Mouse (Mus musculus) left cerebral cortex, postnatal 4 days (tissue): Measurements from ENCODE around the gene Plekhh2. TPM values are rescaled to one million over a fixed set of nuclear protein-coding genes. Genes with fewer than 3 reads are reported as not detected.

Experiments used
- DNase-seq: peaks from one replicate; pipeline ENCODE4 v3.0.0-alpha.2; 2022
- intact Hi-C: fragments of 180-260 bp; cut with DNase I; formaldehyde crosslinking; loops from one replicate; pipeline ENCODE4 v1.15.1; 2025
- total RNA-seq, 2 experiments: library from RNA; stranded (reverse); gene quantifications; 2 replicates each; pipeline ENCODE4 v1.2.3; 2021

Plekhh2 gene
- total RNA-seq, 2 experiments from 2014 or later, result 3.9 to 4.7 TPM

DNA sequence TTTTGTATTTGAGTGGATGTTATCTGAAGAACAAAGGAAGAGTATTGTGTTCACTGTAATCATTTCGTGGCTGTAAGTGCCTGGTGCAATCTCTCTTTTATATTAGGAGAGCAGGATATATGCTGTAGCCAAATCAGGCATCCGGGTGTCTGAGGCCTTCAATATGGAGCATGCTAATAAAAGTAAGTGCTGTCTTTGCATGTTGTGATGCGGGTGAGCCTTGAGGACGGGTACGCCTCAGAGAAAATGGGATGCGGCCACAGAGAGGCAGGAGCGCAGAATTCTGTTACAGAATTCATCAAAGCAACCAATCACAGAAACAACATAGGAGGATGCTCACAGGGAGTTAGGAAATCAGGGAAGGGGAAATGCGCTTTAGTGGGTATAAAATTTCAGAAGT lies 58.1 kb downstream of the Plekhh2 start:
- DNase-seq, result no peak
- intact Hi-C loops, result no loop called here

DNA sequence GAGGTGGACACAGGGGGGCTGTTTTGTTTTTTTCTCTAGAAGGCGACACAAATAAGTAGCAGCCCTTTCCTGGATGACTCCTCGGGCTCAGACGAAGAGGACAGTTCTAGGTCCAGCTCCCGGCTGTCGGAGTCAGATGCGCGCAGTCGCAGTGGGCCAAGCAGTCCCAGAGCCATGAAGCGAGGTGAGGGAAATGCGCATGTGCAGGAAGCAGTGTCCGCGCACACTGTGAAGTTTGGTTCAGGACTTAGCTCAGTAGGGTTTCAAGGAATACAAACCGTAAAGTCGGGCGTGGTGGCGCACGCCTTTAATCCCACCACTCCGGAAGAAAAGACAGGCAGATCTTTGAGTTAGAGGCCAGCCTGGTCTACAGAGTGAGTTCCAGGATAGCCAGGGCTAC lies 59.9 kb downstream of the Plekhh2 start:
- DNase-seq, result no peak
- intact Hi-C loops, result no loop called here

GRCm38 (mm10) chr17:84573305-84573704 lies 61.6 kb downstream of the Plekhh2 start:
- DNase-seq, result no peak
- intact Hi-C loops, result no loop called here

- DNase-seq, result no peak
- intact Hi-C loops, result no loop called here
Measured at GRCm38 (mm10) chr17:84573940-84574339, 62.2 kb downstream of the Plekhh2 start.

GRCm38 (mm10) chr17:84575108-84575507 lies 63.4 kb downstream of the Plekhh2 start:
- intact Hi-C loops, result no loop called here
- DNase-seq, result no peak

- no peak for DNase-seq
- intact Hi-C loops, result no loop called here
Measured at GRCm38 (mm10) chr17:84576621-84577293, 65.1 kb downstream of the Plekhh2 start.

GRCm38 (mm10) chr17:84579249-84579648 lies 67.6 kb downstream of the Plekhh2 start:
- no peak for DNase-seq
- intact Hi-C loops, result no loop called here

DNA sequence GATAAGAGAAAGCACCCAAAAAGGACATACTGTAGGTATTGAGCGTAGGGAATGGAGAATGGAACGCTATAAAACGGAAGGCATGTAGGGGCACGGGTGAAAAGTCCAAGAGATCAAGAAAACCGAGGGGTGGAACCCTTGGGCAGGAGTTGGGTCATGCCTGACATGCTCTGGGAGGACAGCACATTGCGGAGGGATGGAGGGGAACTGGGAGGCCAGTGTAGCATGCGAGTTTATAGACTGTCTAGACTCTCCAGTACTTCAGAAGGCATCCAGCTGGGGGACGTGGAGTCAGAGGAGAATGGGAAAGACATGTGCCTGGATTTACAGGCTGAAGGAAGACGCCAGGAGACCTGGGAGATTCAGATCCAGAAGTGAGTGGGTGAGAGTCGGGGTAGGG lies 68.1 kb downstream of the Plekhh2 start:
- DNase-seq, result no peak

GRCm38 (mm10) chr17:84580821-84581220 lies 69.1 kb downstream of the Plekhh2 start:
- intact Hi-C loops, result no loop called here
- no peak for DNase-seq

More for the DNA sequence above, 68.1 kb downstream of the Plekhh2 start:
- intact Hi-C loops, result no loop called here

DNA sequence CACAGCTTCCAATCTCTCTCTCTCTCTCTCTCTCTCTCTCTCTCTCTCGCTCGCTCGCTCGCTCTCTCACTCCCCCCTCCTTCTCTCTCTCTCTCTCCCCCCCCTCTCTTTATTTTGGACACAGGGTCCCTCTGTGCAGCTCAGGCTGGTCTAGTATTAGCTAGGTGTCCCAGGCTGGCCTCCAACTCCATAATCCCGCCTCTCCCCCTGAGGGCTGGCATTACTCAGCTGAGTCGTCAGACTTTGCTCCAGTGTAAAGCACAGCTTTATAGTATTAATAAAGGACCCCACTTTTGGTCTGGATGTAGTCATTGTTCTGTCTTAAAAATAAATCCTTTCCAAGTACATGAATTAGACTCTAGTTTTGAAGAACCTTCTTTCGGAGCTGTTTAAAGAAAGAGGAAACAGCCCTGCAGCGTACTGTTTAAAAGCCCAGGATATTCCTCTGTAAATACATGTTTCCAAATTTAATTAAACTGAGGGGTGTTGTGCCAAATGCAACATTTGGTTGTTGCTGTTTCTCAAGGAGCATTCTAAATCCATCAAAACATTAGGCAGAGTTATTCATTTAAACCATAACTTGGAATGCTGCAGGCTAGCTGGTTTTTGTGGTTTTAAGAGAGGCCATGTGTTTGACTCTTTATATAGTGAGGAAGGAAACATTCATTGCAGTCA lies 70.2 kb downstream of the Plekhh2 start:
- intact Hi-C loops, result no loop called here
- DNase-seq, result no peak

GRCm38 (mm10) chr17:84584107-84584506 lies 72.4 kb downstream of the Plekhh2 start:
- DNase-seq, result no peak
- intact Hi-C loops, result no loop called here

DNA sequence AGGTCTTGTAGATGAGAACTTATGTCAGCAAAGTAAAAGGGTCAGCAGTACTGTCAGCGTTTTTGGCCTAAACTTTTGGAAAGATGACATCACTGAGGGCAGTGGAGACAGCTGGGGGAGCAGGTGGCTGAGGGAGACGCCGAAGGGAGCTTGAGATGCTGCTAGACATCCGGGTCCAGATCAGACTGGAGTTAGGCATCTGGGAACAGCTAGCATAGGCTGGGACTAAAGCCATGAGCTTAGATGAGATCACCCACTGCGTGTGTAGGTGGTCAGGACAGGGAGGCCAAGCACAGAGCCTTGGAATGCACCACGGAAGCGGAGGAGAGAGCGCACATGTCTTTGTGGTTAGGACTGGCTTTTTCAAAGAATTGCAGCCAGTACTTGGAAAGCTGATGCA lies 73.4 kb downstream of the Plekhh2 start:
- intact Hi-C loops, result no loop called here
- DNase-seq, result peak; percentile 31

GRCm38 (mm10) chr17:84590065-84590464 lies 78.4 kb downstream of the Plekhh2 start:
- no peak for DNase-seq
- intact Hi-C loops, result no loop called here

DNA sequence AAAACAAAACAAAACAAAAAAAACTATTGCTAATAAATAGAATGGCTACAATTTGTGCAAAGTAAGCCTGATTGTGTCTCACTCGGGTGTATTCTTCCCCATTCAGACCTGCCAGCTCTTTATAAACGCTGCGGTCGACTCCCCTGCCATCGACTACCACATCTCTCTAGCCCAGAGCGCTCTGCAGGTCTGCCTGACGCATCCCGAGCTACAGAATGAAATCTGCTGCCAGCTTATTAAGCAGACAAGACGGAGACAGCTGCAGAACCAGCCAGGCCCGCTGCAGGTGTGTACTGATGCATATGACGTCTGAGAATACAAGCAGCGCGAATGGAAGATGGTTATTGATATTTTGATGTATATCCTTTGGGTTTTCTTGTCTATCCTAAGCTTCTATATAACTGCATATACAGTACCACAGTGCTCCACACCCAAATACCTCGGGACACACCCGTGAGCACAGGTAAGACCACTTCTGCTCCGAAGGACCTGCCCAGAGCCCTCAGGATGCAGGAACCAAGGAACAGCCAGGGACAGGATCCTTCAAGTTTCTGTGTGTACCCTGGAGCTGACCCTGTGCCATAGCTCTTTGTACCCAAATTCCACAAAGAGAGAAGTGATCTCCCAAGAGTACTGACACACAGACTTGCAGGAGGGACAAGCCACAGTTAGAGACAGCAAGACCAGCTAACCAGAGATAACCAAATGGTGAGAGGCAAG lies 79.9 kb downstream of the Plekhh2 start:
- intact Hi-C loops, result no loop called here
- no peak for DNase-seq

DNA sequence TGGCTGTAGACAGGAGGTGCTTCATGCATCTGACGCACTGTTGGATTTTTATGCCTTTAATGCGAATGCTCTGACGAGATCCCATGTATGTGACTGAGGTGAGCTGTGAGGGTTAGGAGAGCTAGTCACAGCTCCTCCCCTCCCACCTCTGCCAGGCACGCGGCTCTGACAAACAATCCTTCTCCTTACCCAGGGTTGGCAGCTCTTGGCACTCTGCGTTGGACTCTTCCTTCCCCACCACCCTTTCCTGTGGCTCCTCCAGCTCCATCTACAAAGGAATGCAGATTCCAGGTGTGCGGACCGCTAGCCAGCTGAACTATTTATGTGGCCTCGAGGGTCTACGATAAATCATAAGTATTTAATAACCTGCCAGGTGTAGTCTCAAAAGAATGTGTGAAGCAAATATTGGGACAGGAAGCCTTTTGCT lies 84.3 kb downstream of the Plekhh2 start:
- DNase-seq, result no peak
- intact Hi-C loops, result no loop called here

DNA sequence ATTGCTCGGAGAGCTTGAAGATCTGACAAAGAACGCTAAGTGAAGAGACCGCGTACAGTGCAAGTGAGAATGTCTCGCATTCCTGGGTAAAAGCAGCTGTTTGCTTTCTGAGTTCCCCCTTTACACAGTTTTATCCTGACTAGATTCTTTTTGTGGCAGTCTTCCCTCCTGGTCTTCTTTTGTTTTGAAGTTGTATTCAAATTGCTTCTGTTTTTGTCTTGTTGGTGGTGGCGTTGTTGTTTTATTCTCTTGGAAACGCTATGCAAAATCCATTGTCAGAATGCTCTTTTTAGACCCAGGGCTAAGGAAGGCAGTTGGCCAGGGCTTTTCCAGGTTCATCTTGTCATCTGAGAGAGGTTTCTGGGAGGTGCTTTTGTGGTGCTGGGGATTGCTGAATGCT lies 84.8 kb downstream of the Plekhh2 start:
- intact Hi-C loops, result no loop called here

GRCm38 (mm10) chr17:84597859-84598258 lies 86.2 kb downstream of the Plekhh2 start:
- intact Hi-C loops, result no loop called here
- no peak for DNase-seq

More for the DNA sequence above, 84.8 kb downstream of the Plekhh2 start:
- no peak for DNase-seq

GRCm38 (mm10) chr17:84598928-84599327 lies 87.2 kb downstream of the Plekhh2 start:
- intact Hi-C loops, result no loop called here
- no peak for DNase-seq

GRCm38 (mm10) chr17:84600051-84600983 lies 88.6 kb downstream of the Plekhh2 start:
- intact Hi-C loops, result no loop called here
- no peak for DNase-seq

GRCm38 (mm10) chr17:84601805-84602204 lies 90.1 kb downstream of the Plekhh2 start:
- intact Hi-C loops, result no loop called here
- DNase-seq, result no peak

- intact Hi-C loops, result no loop called here
- no peak for DNase-seq
Measured at GRCm38 (mm10) chr17:84603202-84603627, 91.5 kb downstream of the Plekhh2 start.
